ENCODE assay signal across 11 mouse cellular contexts in the genomic region with DNA sequence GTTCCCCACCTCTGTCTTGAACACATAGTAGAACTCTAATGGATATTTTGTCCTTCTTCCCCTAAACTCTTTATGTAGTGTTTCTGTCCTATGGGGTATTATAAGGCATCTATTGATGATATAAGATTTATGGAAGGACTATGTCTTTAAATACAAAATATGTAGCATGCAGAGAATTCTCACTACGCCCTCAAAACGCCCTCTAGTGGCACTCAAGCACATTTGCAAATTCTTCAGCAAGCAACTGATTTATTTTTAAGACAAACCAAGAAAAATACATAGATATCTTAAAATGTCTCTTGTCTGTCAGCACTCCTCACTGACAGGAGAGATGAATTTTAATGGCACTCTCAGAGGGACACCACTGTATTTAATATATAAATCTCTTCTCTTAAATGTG. TPM values are rescaled to one million over a fixed set of nuclear protein-coding genes. Genes with fewer than 3 reads are reported as not detected.
DNase-seq lines count a peak whose midpoint lies in the region; ATAC-seq lines count a peak whose summit lies in the region.
"Had no signal": no experiment of that assay in that cellular context is flagged by ENCODE, and none has a peak within 500 bp of the region (broad histone marks: within the 10 kb centered on the region; RNA-seq: fewer than 3 reads in every experiment).

No protein-coding gene starts in this region.

- no peaks in the 10 kb centered on the region for H3K9me3 ChIP-seq in hindbrain, embryonic 14.5 days (ENCODE audit: control insufficient read depth, low read length)
- 0 out of 2 replicates have a peak, but pooled peaks cover 7% of the 10 kb centered on the region for H3K9me3 ChIP-seq in hindbrain, embryonic 10.5 days
- no peaks in the 10 kb centered on the region for H3K9me3 ChIP-seq in limb, embryonic 10.5 days (replicated peaks)

- H3K9ac ChIP-seq in hindbrain, embryonic 14.5 days, result no peak overlapping the region

- H3K4me3 ChIP-seq in hindbrain, embryonic 14.5 days (replicated peaks; ENCODE audit: low read length), result no peak overlapping the region
- H3K4me3 ChIP-seq in hindbrain, embryonic 10.5 days, result no peak overlapping the region
- H3K4me3 ChIP-seq in limb, embryonic 10.5 days, result no peak overlapping the region

- no peak overlapping the region for H3K4me2 ChIP-seq in hindbrain, embryonic 14.5 days (replicated peaks)

- no peak for ATAC-seq in hindbrain, embryonic 14.5 days (ENCODE audit: low FRiP score)
- ATAC-seq: midbrain, embryonic 16.5 days had no signal

- WGBS in hindbrain, embryonic 14.5 days, result 16% methylated on average over 2 of the region's 2 CpGs
- WGBS in hindbrain, embryonic 10.5 days, result 29% methylated on average over 2 of the region's 2 CpGs
- 32% methylated on average over 2 of the region's 2 CpGs for WGBS in limb, embryonic 10.5 days

- H3K36me3 ChIP-seq in hindbrain, embryonic 14.5 days (replicated peaks; ENCODE audit: control insufficient read depth, insufficient read depth), result peaks cover 34% of the 10 kb centered on the region
- H3K36me3 ChIP-seq in hindbrain, embryonic 10.5 days, result peaks cover 24% of the 10 kb centered on the region
- H3K36me3 ChIP-seq in limb, embryonic 10.5 days, result peaks cover 30% of the 10 kb centered on the region

- H3K27ac ChIP-seq in hindbrain, embryonic 14.5 days, result no peak overlapping the region
- H3K27ac ChIP-seq in hindbrain, embryonic 10.5 days, result no peak overlapping the region
- peak overlapping the region; percentile 89 for H3K27ac ChIP-seq in limb, embryonic 10.5 days

- H3K4me1 ChIP-seq in hindbrain, embryonic 14.5 days (replicated peaks; ENCODE audit: control insufficient read depth, insufficient read depth, low read length), result no peaks in the 10 kb centered on the region; the same call in 1 of the 2 replicates
- H3K4me1 ChIP-seq in hindbrain, embryonic 10.5 days (replicated peaks), result peaks cover 26% of the 10 kb centered on the region
- H3K4me1 ChIP-seq in limb, embryonic 10.5 days, result peaks cover 67% of the 10 kb centered on the region

- no peaks in the 10 kb centered on the region for H3K27me3 ChIP-seq in hindbrain, embryonic 14.5 days (ENCODE audit: control insufficient read depth, insufficient read depth, low read length)
- no peaks in the 10 kb centered on the region for H3K27me3 ChIP-seq in hindbrain, embryonic 10.5 days (ENCODE audit: insufficient read depth, poor library complexity, severe bottlenecking)
- H3K27me3 ChIP-seq in limb, embryonic 10.5 days (ENCODE audit: low read depth, poor library complexity, severe bottlenecking), result no peaks in the 10 kb centered on the region

- peak; percentile 59 for DNase-seq in hindbrain, embryonic 14.5 days (ENCODE audit: low spot score)
- DNase-seq in hindbrain, embryonic 10.5 days (ENCODE audit: low spot score), result no peak
- DNase-seq in 416B (ENCODE audit: low read depth) (peak; percentile 34), R1 (ENCODE audit: low read depth, low spot score) (peak; percentile 28)
- DNase-seq in limb, embryonic 10.5 days (ENCODE audit: low spot score), result no peak
- no peak for DNase-seq in left cerebral cortex, adult 8-10 months (ENCODE audit: low spot score in 2 of 2)
- DNase-seq in left cerebral cortex, adult 9 months (ENCODE audit: low spot score in 2 of 2), result no peak
- no peak for DNase-seq in thymus, postnatal 14 days
- DNase-seq: heart, adult 18-20 months; kidney, adult 18-20 months had no signal

RNA-seq across cellular contexts. Expression of gene Naa20, which starts 19.5 kb away (rescaled TPM):
- polyA plus RNA-seq in hindbrain, embryonic 14.5 days (2014; fragmentation: Nextera tagmentation; extraction: Ambion mirVana), result 138 and 139 TPM in 2 replicates
- 136 and 149 TPM in 2 replicates for polyA plus RNA-seq in hindbrain, embryonic 10.5 days (2016; fragmentation: Nextera tagmentation; extraction: Ambion mirVana)
- 152 and 153 TPM in 2 replicates for polyA plus RNA-seq in limb, embryonic 10.5 days (2016; fragmentation: Nextera tagmentation; extraction: Ambion mirVana)
- total RNA-seq in left cerebral cortex, adult 8-10 months (2022), result 10 to 100 TPM; 70.6 to 78.4 (median 73.6) TPM

RNA-seq across cellular contexts. Expression of gene Cfap61, which starts 52.2 kb away (rescaled TPM):
- 4.2 and 5.5 TPM in 2 replicates for polyA plus RNA-seq in hindbrain, embryonic 14.5 days (2014; fragmentation: Nextera tagmentation; extraction: Ambion mirVana)
- 2.2 and 5.0 TPM in 2 replicates for polyA plus RNA-seq in hindbrain, embryonic 10.5 days (2016; fragmentation: Nextera tagmentation; extraction: Ambion mirVana)
- 0.28 and 0.88 TPM in 2 replicates for polyA plus RNA-seq in limb, embryonic 10.5 days (2016; fragmentation: Nextera tagmentation; extraction: Ambion mirVana)
- total RNA-seq in left cerebral cortex, adult 8-10 months (2022), result 1 to 10 TPM; 3.1 to 4.0 (median 3.6) TPM

RNA-seq across cellular contexts. Expression of gene Crnkl1, which starts 52.4 kb away (rescaled TPM):
- polyA plus RNA-seq in hindbrain, embryonic 14.5 days (2014; fragmentation: Nextera tagmentation; extraction: Ambion mirVana), result 25.0 and 25.7 TPM in 2 replicates
- polyA plus RNA-seq in hindbrain, embryonic 10.5 days (2016; fragmentation: Nextera tagmentation; extraction: Ambion mirVana), result 26.7 and 33.6 TPM in 2 replicates
- polyA plus RNA-seq in limb, embryonic 10.5 days (2016; fragmentation: Nextera tagmentation; extraction: Ambion mirVana), result 33.6 and 38.9 TPM in 2 replicates
- total RNA-seq in left cerebral cortex, adult 8-10 months (2022), result 10 to 100 TPM; 18.5 to 22.1 (median 20.4) TPM

Comparison
In these comparisons a context has a peak if more than half of its experiments do, and no peak if none do; other contexts are left out.
1. DNase-seq: peak in hindbrain, embryonic 14.5 days (single experiment), 416B (single experiment) and R1 (single experiment); none in hindbrain, embryonic 10.5 days (single experiment), limb, embryonic 10.5 days (single experiment), left cerebral cortex, adult 8-10 months (0 of 2), left cerebral cortex, adult 9 months (0 of 2) and thymus, postnatal 14 days (single experiment).